Comparison of ENCODE assay signal across 19 mouse cellular contexts in genomic region chr6:107459220-107459619, GRCm38 (mm10).
"Had no signal": no experiment of that assay in that cellular context is flagged by ENCODE, and none has a peak within 500 bp of the region (broad histone marks: within the 10 kb centered on the region; RNA-seq: fewer than 3 reads in every experiment).

No protein-coding gene starts in this region.

- H3K27ac ChIP-seq: kidney, postnatal 0 days; layer of hippocampus, adult 2 months; liver, embryonic 13.5 days; midbrain, embryonic 12.5 days; midbrain, embryonic 15.5 days; neural tube, embryonic 13.5 days; stomach, postnatal 0 days had no signal

- H3K9me3 ChIP-seq: midbrain, embryonic 12.5 days; midbrain, embryonic 15.5 days; neural tube, embryonic 13.5 days had no signal

- H3K9ac ChIP-seq: liver, embryonic 13.5 days; midbrain, embryonic 12.5 days; midbrain, embryonic 15.5 days; neural tube, embryonic 13.5 days had no signal

- H3K36me3 ChIP-seq: liver, embryonic 13.5 days; midbrain, embryonic 12.5 days; midbrain, embryonic 15.5 days; neural tube, embryonic 13.5 days had no signal

- H3K4me3 ChIP-seq: layer of hippocampus, adult 2 months; liver, embryonic 13.5 days; midbrain, embryonic 12.5 days; midbrain, embryonic 15.5 days; neural tube, embryonic 13.5 days had no signal

- H3K4me2 ChIP-seq: liver, embryonic 13.5 days; midbrain, embryonic 12.5 days; midbrain, embryonic 15.5 days; neural tube, embryonic 13.5 days had no signal

- ATAC-seq: midbrain, embryonic 15.5 days had no signal

- DNase-seq: kidney, adult 18-20 months; kidney, adult 9 months; kidney, postnatal 25 days; layer of hippocampus, adult 9-11 months; liver, embryonic 13.5 days; lung, adult 2 months; lung, postnatal 14 days; lung, postnatal 4 days; retina, postnatal 1 day; right cerebral cortex, postnatal 25 days; thymus, adult 2 months; thymus, postnatal 14 days; thymus, postnatal 4 days had no signal

- H3K27me3 ChIP-seq: liver, embryonic 13.5 days; midbrain, embryonic 12.5 days; midbrain, embryonic 15.5 days; neural tube, embryonic 13.5 days had no signal

- H3K4me1 ChIP-seq: liver, embryonic 13.5 days; neural tube, embryonic 13.5 days had no signal
